Mouse (Mus musculus): Measurements from ENCODE around the gene Nectin2. TPM values are rescaled to one million over a fixed set of nuclear protein-coding genes. Genes with fewer than 3 reads are reported as not detected.

Gene Nectin2
- polyA plus RNA-seq, 1 experiment from 2014 or later, result 112 TPM

DNA sequence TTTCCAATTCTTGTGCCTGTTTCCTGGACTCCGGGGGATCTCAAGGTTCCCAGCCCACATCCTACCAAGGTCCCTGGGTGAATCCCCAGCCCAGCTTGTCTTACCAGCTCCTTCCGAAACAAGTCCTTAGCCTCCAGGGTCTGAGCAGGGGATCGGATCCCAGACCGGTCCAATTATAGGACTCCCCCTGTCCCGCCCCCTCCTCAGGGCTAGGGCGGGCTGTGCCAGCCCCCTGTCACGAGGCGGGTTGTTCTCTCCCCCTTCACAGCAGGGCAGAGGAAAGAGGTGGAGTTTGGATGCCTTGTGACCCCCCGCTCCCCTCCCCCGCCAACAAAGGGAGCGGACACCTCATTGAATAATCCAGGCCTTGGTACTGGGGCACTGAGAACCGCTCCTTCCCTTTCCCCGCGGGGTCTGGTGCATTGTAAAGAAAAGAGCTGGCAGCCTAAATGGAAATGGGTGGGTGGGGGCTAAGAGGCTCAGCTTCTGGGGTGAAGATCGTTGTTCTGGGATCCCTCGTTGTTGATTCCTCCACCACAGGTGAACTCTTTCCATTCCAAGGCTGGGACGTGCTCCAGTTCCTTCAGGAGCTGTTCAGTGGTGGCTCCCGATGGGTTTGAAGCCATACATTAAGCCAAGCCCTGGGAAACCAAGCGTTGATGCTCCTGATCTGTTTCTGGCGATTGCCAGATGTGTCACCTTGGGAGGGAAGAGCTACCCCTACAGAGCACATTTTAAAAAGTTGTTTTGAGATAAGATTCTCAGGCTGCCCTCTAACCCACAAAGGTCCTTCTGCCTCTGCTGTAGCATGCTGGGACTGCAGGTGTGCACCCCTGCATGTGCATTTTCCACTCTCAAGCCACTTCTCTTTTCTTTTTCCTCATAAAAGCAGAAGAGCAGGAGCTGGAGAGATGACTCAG lies 51.1 kb downstream of the Nectin2 start, which contains the start of gene Apoe:
Gene Apoe, minus strand, starts transcription at position 282 of the 920 bp plus-strand sequence.
- H3K27ac ChIP-seq, result peak within 1 kb of the TSS; percentile 33
- peak within 1 kb of the TSS; percentile 67 for H3K4me2 ChIP-seq (ENCODE audit: low read length)
- 4% methylated on average over 20 of the region's 20 CpGs for WGBS

DNA sequence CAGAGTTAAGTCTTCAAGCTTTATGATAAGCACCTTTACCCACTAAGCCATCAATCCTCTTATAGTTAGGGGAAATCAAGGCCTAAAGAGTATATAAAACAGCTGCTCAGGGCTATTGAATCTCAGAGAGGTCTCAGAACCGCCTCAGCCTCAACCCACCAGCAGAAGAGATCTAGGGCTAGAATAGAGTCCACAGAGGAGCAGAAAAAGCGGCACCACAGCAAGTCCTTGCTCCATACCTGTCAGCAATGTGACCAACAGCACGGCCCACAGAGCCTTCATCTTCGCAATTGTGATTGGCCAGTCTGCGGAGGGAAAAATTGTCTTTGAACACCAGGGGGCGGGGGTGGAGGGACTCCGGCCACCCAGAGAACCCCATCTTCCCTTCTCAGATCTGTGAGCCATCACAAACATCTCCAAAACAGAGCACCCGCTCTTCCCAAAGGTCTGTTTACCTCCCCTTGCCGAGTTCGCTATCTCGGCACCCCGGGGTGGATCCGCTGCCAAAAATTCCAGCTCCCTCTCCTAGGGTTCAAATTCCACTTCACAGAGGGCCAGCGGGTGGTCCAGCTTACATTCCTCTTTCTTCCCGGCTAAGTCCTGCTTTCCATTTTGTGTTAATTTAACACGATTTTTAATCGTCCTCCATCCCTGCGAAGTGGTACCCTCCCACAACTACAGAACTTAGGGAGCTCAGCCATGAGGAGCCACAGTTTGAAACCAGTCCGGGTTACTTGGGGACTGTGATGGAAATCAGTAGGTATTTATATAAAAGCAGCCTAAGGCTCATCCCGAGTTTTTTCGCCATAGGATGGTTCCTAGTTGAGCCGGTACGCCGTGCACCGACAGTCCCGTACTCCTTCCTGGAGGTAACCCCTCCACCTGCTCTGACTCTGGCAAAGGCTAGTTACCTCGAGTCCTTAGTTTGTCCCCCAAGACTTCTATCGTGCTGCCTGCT lies 52.1 kb downstream of the Nectin2 start:
- Histone ChIP-seq H3K4me1 (replicated peaks; ENCODE audit: insufficient read depth, low read length) (peaks cover 11% of the 10 kb centered on the region), H3K9me3 (replicated peaks; ENCODE audit: low read length) (no peaks in the 10 kb centered on the region), H3K27ac (peak overlapping the region; percentile 20; the same call in 1 of the 2 replicates), H3K27me3 (ENCODE audit: insufficient read depth, low read length) (no peaks in the 10 kb centered on the region), H3K9ac (ENCODE audit: low read depth, low read length) (peak overlapping the region; percentile 54), H3K4me3 (replicated peaks; ENCODE audit: low read depth, low read length) (peak overlapping the region; percentile 27), H3K36me3 (ENCODE audit: insufficient read depth, low read length) (no peaks in the 10 kb centered on the region), H3K4me2 (ENCODE audit: low read length) (peak overlapping the region; percentile 67)
- DNase-seq (ENCODE audit: low spot score), result peak; percentile 72
- peak; percentile 61 for TF ChIP-seq CTCF (IDR thresholded peaks at IDR 0.05; ENCODE audit: low read depth)
- 3% methylated on average over 28 of the region's 28 CpGs for WGBS
- no peak for ATAC-seq (replicated peaks; ENCODE audit: low FRiP score, low read depth)

More for the DNA sequence above, 51.1 kb downstream of the Nectin2 start, which contains the start of gene Apoe:
- Histone ChIP-seq H3K9ac (ENCODE audit: low read depth, low read length) (peak within 1 kb of the TSS; percentile 54), H3K27me3 (ENCODE audit: insufficient read depth, low read length) (no peaks in the 10 kb centered on the region), H3K9me3 (replicated peaks; ENCODE audit: low read length) (no peaks in the 10 kb centered on the region), H3K36me3 (ENCODE audit: insufficient read depth, low read length) (no peaks in the 10 kb centered on the region), H3K4me1 (replicated peaks; ENCODE audit: insufficient read depth, low read length) (peaks cover 8% of the 10 kb centered on the region), H3K4me3 (replicated peaks; ENCODE audit: low read depth, low read length) (peak within 1 kb of the TSS; percentile 27)
- peak; percentile 51 for DNase-seq (ENCODE audit: low spot score)
- ATAC-seq (replicated peaks; ENCODE audit: low FRiP score, low read depth), result peak; percentile 16; the same call in 1 of the 2 replicates
- TF ChIP-seq CTCF (IDR thresholded peaks at IDR 0.05; ENCODE audit: low read depth), result no peak

DNA sequence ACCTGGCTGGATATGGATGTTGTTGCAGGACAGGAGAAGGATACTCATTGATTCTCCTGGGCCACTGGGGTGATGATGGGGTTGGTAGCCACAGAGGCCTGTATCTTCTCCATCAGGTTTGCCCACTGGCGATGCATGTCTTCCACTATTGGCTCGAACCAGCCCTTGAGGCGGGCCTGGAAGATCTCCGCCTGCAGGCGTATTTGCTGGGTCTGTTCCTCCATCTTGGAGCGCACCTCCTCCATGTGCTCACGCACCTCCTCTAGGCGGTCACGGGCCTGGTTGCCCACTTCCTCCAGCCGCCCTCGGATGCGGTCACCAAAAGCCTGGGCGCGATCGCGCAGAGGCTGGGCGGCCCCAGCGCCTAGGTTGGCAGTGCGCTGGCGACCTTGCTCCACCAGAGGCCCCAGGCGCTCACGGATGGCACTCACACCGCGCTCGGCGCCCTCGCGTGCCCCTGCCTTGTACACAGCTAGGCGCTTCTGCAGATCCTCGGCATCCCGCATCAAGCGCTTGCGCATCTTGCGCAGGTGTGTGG lies 53.9 kb downstream of the Nectin2 start:
- H3K27ac ChIP-seq, result no peak overlapping the region
- no peak overlapping the region for H3K4me2 ChIP-seq (ENCODE audit: low read length)
- H3K4me3 ChIP-seq (replicated peaks; ENCODE audit: low read depth, low read length), result no peak overlapping the region
- 97% methylated on average over 34 of the region's 34 CpGs for WGBS
- no peak overlapping the region for H3K9ac ChIP-seq (ENCODE audit: low read depth, low read length)
- TF ChIP-seq CTCF (IDR thresholded peaks at IDR 0.05; ENCODE audit: low read depth), result no peak
- no peaks in the 10 kb centered on the region for H3K27me3 ChIP-seq (ENCODE audit: insufficient read depth, low read length)
- ATAC-seq (replicated peaks; ENCODE audit: low FRiP score, low read depth) (no peak), DNase-seq (ENCODE audit: low spot score) (no peak)
- peaks cover 13% of the 10 kb centered on the region for H3K4me1 ChIP-seq (replicated peaks; ENCODE audit: insufficient read depth, low read length)
- H3K36me3 ChIP-seq (ENCODE audit: insufficient read depth, low read length), result no peaks in the 10 kb centered on the region
- no peaks in the 10 kb centered on the region for H3K9me3 ChIP-seq (replicated peaks; ENCODE audit: low read length)

DNA sequence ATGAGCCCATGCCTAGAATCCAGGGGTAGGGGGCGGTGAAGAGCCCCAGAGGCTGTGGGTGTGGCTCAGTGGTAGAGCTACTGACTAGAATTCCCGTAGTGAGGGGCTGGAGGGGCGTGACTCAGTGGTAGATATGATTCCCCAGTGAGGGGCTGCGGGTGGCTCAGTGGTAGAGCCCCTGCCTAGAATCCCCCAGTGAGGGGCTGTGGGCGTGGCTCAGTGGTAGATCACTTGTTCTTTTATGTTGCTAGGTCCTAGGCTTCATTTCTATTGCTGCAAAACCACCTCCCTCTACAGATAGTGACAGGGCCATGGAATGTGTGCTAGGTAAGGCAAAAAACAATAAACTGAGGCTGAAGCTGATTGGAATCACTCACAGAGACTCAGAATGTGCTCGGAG lies 54.4 kb downstream of the Nectin2 start:
- H3K27ac ChIP-seq, result no peak overlapping the region
- no peaks in the 10 kb centered on the region for H3K9me3 ChIP-seq (replicated peaks; ENCODE audit: low read length)
- H3K27me3 ChIP-seq (ENCODE audit: insufficient read depth, low read length), result no peaks in the 10 kb centered on the region
- H3K4me1 ChIP-seq (replicated peaks; ENCODE audit: insufficient read depth, low read length), result peaks cover 12% of the 10 kb centered on the region
- H3K9ac ChIP-seq (ENCODE audit: low read depth, low read length), result no peak overlapping the region
- WGBS, result 89% methylated on average over 6 of the region's 6 CpGs
- TF ChIP-seq CTCF (IDR thresholded peaks at IDR 0.05; ENCODE audit: low read depth), result no peak
- DNase-seq (ENCODE audit: low spot score) (no peak), ATAC-seq (replicated peaks; ENCODE audit: low FRiP score, low read depth) (no peak)
- no peak overlapping the region for H3K4me2 ChIP-seq (ENCODE audit: low read length)
- H3K36me3 ChIP-seq (ENCODE audit: insufficient read depth, low read length), result no peaks in the 10 kb centered on the region
- H3K4me3 ChIP-seq (replicated peaks; ENCODE audit: low read depth, low read length), result no peak overlapping the region

DNA sequence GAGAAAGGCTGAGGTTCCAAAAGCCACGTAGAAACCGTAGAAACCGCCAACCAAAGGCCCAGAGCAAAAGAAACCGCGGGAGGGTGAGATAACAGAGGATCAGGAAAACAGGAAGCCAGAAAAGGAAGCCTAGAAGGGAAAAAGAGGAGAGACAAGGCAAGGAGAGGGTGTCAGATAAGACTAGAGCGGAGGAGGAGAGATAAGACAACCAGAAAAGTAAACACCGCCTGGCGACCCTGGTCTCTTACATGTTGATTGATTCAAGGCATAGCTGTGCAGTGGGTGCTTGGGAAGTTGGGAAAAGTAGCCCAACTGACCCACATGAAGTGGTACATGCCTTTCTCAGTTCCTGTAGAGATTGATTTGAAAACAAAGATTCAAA lies 55.1 kb downstream of the Nectin2 start:
- Histone ChIP-seq H3K9me3 (replicated peaks; ENCODE audit: low read length) (no peaks in the 10 kb centered on the region), H3K4me3 (replicated peaks; ENCODE audit: low read depth, low read length) (no peak overlapping the region), H3K4me1 (replicated peaks; ENCODE audit: insufficient read depth, low read length) (peaks cover 5% of the 10 kb centered on the region), H3K27ac (no peak overlapping the region), H3K4me2 (ENCODE audit: low read length) (no peak overlapping the region), H3K9ac (ENCODE audit: low read depth, low read length) (no peak overlapping the region), H3K27me3 (ENCODE audit: insufficient read depth, low read length) (no peaks in the 10 kb centered on the region), H3K36me3 (ENCODE audit: insufficient read depth, low read length) (no peaks in the 10 kb centered on the region)
- ATAC-seq (replicated peaks; ENCODE audit: low FRiP score, low read depth) (no peak), DNase-seq (ENCODE audit: low spot score) (no peak)
- WGBS, result 37% methylated on average over 8 of the region's 8 CpGs
- TF ChIP-seq CTCF (IDR thresholded peaks at IDR 0.05; ENCODE audit: low read depth), result no peak
